Mouse (Mus musculus): ENCODE results near the gene Timm9. TPM values are rescaled to one million over a fixed set of nuclear protein-coding genes. Genes with fewer than 3 reads are reported as not detected.
"Not testable (repeated sequence)": the region's sequence is repeated elsewhere in the genome, so short reads cannot be mapped to it uniquely, and the experiment has no call there.

Gene Timm9
- total RNA-seq, 4 experiments from 2014 or later = 26.9 to 32.8 (median 28.3) TPM

DNA sequence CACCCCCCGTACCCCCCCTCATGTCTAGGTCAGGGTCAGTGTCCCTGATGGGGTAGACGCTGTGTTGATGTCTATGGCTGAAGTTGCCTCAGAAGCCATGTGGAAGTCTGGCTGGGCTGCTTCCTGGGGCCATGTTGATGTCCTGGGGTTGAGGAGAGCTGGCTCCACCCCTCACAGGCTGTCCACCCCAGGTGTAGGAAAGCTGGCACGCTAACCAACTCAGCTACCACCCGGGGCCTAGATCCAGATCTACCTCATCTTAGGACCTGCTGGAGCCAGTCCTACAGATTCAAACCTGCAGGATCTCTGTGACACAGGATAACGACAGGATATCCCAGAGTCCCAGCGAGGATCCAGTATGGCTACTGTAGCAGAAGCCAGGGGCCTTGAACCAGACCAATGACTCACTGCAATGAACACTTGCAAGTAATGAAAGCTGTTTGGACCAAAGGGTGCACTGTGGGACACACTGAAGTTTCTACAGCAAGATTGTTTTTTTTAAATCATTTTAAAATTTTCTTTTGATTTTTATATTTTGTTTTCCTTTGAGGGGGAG is 29.2 kb downstream of the Timm9 start:
- no peak for DNase-seq (ENCODE audit: low spot score)

- not testable (repeated sequence) for DNase-seq (ENCODE audit: low spot score)
Observed at GRCm38 (mm10) chr12:71104275-71104674, 32.2 kb downstream of the Timm9 start.

GRCm38 (mm10) chr12:71086331-71086730 is 50.2 kb downstream of the Timm9 start:
- no peak for DNase-seq (ENCODE audit: low spot score)

Other genes starting within 250 kb of the Timm9 start
- 100 to 1,000 TPM; 120 to 137 (median 129) TPM for gene Actr10, start 198.8 kb downstream of the Timm9 start, total RNA-seq (2022)
- gene Psma3, start 162.1 kb downstream of the Timm9 start, total RNA-seq (2022) = 100 to 1,000 TPM; 168 to 195 (median 176) TPM
- gene Arid4a, start 120.7 kb downstream of the Timm9 start, total RNA-seq (2022) = 10 to 100 TPM; 11.1 to 15.3 (median 13.1) TPM
- gene Tomm20l, start 25.3 kb downstream of the Timm9 start, total RNA-seq (2022) = 1 to 10 TPM; 1.0 to 1.8 (median 1.5) TPM
- gene 2700049A03Rik, start 164 bp upstream of the Timm9 start, total RNA-seq (2022) = 1 to 10 TPM; 2.8 to 3.7 (median 3.5) TPM
- 1 to 10 TPM; 2.5 to 4.5 (median 3.6) TPM for gene Dact1, start 173.2 kb upstream of the Timm9 start, total RNA-seq (2022)

Data from heart, adult 8-10 months (tissue).